Mouse (Mus musculus): ENCODE measurements at regions not wholly inside any gene's neighbourhood (a gene's known extent, or its start where the extent isn't known, plus 50 kb on each side); places are given as distances from the start of the nearest gene placed in this dataset.
A peak's percentile ranks its signal among the peaks of the same experiment; 100 is the strongest.

DNA sequence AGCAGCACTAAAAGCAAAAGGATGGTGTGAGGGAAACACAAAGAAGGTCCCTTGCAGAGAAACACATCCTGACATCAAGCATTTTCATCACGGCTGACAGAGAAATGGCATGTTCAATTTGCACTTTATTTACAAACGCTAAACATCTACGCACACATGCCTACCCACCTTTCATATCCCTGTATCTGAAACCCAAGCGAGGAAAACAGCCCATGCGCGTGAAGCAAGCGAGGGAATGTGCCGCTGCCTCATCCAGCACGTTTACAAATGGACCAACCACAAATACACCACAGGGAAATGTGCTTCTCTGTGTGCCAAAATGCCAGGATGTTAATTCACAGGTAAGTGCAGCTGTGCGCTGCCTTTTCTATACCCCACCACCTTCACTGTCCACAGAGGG lies 399.7 kb upstream of the Pou3f3 start:
- DNase-seq (ENCODE audit: low spot score) = no peak

DNA sequence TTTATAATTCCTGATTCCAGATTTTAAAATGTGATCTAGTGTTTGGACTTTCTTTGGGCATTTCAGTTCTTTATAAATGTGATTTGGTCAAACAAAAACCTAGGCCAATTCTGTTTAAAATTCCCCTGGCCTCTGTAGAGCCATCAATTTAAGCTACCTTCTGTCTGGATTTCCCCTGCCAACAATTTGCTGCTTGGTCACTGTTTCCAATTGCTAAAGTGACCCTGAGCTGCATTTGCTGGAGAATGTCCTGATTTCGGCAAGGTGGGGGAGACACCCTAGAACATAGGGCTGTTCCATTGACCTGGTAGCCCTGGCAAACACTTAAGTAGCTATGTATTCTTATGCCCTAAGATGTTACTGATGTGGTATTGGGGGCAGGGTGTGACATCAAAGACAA lies 386.3 kb upstream of the Pou3f3 start:
- no peak for DNase-seq (ENCODE audit: low spot score)

DNA sequence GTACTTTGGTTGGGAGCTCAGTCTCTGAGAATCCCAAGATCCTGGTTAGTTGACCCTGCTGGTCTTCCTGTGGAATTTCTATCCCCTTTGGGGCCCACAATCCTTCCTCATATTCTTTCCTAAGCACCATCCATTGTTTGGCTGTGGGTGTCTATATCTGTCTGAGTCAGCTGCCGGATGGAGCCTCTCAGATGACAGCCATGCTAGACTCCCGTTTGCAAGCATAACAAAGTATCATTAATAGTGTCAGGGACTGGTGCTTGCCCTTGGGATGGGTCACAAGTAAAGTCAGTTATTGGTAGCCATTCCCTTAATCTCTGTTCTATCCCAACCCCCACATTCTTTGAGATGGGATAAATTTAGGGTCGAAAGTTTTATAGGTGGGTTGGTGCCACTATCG lies 382.1 kb upstream of the Pou3f3 start:
- no peak for DNase-seq (ENCODE audit: low spot score)

DNA sequence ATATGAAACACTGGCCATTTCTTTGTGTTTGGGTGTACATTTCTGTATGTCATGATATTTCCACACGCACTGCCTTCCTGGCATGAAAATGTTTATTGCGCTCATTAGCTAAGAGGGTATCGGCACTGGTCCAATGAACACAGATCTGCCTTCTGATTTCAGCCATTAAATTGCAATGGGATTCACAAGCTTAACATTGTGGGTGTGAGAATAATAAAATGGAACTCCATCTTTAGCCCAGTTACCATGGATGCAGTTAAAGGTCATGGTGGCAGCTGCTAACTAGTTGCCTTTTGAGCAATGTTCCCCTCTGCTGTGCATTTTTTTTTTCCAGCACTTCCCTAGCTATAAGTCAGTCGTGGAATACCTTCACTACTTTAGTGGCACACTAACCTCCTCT lies 343.7 kb upstream of the Pou3f3 start:
- peak; percentile 15 for DNase-seq (ENCODE audit: low spot score)

DNA sequence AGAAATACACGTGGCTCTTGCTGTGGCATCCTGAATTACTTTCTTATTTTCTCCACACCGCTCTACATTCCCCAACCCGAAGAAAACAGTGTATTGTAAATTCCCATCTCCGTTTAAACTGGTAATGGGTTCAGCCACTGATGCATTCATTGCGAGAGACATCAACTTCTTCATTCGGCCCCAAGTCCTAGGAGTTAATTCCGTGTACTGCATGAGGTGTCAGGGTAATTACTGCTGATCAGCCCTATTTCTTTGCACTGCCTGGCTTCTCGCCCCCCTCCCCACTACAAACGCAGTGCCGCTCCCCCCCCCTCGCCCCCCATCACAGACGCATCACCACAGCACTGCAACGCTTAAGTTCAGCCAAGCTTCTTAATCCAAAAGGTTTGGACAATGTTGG lies 343.2 kb upstream of the Pou3f3 start:
- DNase-seq (ENCODE audit: low spot score) = no peak

DNA sequence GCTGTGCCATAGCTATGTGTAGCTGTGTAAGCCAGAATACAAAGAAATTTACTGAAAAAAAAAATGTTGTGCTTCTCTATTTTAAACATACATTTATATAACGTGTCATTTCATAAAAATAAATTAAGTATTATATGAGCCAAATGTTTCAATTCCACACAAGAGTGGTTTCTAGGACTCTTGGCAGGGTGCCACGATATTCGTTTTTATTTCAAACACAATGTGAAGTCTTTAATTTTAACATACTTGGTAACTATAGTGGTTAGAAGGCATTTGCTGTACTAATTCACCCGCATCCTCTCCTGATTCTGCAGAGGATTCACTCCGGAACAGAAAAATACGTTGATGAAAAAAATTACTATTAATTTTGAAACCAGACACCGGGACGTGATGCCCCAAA lies 342.5 kb upstream of the Pou3f3 start:
- DNase-seq (ENCODE audit: low spot score) = no peak

DNA sequence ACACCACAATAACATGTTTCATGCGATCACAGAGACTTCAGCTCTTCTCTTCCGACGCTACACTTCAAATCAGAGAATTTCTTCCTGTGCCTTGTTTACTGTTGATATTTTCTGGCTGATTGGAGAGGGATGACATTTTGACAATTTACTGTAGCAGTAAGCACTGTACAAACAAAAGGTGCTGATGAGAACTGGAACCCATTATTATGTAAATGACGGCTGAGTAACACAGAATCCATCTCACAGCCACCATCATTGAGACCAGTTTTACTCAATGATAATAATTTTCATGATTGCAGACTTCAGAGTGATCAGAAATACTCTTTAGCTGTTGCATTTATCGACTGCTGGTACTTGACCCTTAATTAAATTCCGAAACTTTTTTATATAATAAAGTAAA lies 341.5 kb upstream of the Pou3f3 start:
- no peak for DNase-seq (ENCODE audit: low spot score)

DNA sequence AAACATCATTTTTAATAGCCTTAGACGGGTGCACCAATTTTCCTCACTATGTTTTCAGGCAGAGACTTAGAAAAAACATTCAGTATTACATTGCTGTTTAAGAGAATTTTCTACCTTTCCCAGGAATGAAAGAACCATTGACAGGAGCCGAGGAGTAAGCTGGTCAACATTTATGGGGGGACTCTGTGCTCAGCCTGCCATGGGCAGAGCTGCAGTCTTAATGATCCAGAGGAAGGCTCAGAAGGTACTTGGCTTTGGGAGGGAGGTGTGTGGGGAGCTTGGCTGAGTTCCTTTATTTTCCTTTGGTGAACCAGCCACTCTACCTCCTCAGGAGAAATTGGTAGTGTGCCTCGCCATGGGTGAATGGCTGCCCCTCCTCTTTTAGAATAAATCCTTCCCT lies 333.1 kb upstream of the Pou3f3 start:
- no peak for DNase-seq (ENCODE audit: low spot score)

DNA sequence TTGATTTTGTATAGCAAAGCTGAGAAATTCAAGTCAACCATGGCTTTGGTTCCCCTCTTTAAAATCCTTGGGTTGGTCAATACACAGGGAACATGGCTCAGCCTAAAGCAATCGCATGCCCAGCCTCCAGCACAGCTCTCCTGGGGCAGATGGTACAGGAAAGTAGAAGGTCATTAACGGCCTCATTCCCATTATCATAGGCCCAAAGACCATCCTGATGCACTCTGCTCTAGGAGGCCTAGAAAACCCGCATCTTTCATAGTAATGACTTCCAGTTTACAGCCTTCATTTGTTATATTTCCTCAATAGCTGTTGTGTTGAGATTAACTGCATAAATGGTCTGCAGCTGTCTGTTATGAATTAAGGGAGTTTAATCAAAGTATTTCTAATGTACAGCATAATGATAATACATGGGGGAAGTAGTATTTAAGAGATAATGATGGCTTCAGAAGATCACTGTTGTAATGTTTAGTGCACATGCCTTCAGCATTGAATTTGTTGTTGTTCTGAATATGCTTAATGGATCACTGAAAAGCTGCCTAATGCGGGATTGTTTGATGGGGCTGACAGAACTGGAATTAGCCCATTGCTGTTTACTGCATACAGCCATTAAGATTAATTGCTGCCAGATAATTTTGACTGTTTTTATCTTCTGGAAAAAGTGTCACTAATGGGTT lies 329.8 kb upstream of the Pou3f3 start:
- no peak for DNase-seq (ENCODE audit: low spot score)

DNA sequence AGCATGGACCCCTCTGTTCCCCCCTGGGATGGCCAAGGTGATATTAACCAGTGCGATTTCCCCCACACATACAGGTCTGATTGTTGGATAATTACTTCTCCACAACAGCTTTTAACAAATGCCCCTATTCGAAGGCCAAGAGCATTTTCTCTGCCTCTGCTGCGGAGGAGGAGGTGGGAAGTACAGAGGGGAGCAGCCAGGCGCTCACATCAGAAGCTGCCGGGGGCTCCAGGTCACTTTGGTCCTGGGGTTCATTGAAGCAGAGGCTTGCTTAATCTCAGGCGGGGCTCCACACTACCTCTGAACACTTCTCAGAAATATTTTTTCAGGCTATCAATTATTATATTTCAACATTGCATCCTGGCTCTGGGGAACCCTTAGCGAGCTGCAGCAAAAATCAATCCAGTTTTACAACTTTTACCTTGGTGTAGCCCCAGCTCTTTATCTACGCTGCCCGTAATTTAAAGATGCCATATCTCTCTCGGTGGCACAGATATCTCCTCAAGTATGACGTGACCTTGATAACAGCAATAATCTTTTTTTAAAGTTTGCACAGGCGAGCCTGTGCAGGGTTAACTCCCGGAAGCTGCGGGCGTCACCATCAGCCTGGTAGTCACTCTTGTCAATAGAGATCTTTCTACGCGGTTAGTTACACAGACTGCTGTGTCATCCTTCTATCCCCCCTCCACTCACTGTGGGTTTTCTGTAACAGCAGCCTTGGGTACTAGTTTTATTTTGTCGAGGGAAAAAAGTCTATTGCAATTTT lies 307.5 kb upstream of the Pou3f3 start:
- DNase-seq (ENCODE audit: low spot score) = no peak

DNA sequence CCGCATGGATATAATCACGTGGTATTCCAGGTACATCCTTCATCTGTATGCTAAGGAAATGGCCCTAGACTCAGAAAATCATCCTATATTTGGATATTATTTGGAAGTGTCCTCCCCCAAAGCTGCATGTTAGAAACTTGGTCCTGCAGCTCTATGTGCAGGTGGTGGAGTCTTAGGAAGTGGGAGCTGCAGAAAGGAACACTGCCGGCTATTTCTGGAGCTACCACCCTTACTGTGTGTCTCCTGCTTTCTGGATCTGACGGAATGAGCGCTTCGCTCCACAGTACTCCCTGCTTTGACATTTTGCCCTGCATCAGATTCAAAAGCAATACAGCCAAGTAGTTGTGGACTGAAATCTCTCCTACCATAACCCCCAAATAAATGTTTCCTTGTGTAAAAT lies 306.8 kb upstream of the Pou3f3 start:
- DNase-seq (ENCODE audit: low spot score) = no peak

DNA sequence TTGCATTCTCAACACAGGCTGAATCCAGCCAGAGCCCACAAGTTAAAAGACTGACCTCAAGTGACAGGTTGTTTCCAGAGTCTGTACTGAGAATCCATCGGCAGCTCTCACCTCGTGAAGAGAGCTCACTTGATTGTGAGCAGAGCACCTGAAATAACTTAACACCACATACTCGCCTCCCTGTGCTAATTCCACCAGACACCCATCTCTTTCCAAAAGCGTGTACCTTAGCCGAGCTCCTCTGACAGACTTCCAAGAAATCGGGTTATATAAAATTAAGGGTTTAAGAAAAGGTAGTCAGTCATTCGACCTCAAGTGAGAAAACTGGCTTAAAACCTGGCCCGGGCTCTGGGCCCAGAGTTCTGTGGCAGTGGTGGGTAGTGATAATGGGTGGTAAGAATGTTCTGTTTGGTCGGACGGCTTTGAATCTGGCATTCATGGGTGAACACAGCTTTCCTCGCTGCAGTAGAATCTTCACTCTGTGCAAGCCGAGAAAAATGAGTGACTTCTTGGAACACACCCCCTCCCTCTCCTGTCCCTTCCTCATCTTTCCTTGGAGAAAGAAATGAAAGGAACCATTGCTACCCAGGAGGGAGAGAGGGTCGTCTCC lies 299.8 kb upstream of the Pou3f3 start:
- no peak for DNase-seq (ENCODE audit: low spot score)

DNA sequence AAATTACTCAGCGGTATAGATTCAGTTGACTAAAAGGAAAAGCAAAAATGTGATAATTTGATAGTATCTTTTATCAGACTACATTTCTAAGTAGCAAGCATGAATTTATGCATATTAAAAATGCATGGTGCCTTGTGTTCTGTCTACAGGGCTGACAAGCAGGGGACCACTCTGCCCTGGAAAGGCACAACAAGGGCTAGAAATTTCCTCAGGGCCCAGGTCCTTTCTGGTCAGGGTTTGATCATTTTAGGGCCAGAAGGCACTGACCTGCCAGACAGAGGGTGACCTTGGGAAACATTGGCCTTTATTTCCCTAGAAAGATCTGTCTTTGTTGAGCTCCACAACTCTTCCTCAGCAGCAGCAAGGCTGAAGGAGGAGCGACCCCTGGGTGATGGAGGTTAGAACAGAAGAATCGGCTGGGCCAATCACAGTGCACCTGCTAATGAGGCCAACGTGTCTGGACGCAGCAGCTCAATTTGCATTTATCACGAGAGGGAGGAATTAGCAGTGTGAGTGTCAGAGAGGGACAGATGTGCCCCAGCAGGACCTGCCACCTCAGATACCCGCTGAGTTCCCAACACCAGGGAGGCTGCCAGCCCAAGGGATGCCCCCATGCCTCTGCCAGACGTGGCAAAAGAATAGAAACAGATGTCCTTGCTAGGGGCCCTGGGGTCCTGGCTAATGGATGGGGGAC lies 297.0 kb upstream of the Pou3f3 start:
- DNase-seq (ENCODE audit: low spot score) = no peak

DNA sequence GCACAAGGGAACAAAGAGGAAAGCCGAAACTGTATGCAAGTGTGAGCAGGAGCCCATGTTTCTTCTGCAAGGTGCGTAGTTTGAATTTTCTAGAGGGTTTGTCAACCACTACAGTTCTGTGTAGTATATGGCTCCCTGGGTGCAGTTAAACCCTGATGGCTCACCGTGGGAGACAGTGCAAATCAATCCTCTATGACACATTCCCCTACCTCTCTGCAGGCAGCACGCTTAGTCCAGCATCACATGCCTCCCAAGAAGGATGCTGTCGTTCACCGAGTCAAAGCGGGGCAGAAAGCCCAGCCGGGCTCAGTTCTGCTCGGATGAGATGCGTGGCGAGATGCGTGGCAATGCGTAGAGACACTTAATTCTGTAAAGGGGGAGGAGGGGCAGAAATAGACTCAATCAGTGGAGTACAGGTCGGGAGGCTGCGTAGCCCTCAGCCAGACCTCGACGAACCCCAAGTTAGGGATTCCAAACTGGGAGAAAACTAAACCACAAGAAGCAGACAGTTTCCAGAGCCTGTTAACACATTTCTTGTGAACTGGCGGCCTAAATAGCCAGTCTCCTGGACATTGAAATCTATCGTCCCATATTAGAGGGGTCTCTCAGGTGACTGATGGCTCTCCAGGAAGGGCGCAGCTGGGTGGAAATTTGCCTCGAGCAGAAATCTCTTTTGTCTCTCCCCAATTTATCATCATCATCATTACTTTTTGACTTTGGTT lies 279.6 kb upstream of the Pou3f3 start:
- DNase-seq (ENCODE audit: low spot score) = no peak

DNA sequence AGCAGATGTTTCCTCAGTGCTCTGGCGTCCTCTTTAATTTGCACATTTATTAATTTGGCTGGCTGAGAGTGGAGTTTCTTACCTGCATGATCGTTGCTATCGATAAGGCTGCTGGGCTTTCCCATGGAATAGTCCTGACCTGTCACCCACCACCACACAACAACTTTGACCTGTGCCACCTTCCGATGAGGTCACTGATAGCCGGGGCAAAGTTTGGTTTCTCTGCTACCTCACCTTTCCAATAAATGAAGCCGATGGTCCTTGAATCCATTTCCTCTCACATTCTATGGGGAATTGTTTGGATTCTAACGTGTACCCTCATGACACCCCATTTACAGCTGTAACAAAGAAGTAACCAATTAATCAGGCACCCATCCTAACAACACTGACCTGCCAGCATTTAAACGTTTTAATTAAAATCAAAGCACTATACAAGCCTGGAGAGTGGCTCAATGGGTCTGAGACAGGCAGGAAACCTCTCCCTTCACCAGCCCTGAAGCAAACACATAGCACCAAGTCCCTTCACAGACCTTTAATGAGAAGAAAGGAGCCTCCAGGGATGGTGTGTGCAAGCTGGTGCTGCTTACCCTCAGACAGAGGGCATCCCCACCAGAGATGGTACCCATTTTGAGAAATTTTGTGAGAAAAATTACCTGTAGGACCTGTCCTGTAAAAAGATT lies 278.9 kb upstream of the Pou3f3 start:
- DNase-seq (ENCODE audit: low spot score) = no peak

DNA sequence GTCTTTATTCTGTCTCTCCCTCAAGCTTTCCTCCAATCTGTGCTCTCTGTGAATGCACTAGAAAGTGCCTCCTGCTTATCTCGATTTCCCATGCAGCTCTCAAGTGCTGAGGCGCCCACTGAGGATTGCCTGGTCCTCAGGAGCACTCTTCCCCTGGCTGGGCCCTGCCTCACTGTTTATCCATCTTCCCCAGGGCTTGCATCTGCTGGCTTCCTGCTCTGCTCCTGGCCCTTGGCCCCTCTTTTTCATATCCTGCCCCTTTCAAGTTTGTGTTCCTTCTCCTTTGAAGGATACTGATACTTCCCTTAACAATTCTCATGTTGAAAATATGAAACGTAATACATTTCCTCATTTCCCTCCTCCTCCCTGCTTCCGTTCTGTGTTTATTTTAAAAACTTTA lies 277.8 kb upstream of the Pou3f3 start:
- no peak for DNase-seq (ENCODE audit: low spot score)

DNA sequence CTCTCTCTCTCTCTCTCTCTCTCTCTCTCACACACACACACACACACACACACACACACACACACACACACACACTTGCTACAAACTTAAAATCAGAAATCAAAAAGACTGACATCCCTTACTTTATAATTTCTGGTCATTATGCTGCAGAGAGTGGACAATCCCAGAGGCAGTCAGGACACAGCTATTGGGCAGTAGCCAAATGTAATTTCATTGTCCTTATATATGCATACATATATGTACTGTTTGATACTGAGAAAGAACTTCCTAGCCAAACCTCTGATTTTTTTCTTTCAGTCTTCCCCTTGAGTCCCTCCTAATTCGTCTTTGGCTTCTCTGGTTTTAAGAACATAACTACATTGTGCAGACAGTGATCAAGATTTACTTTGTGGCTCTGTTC lies 277.3 kb upstream of the Pou3f3 start:
- no peak for DNase-seq (ENCODE audit: low spot score)

DNA sequence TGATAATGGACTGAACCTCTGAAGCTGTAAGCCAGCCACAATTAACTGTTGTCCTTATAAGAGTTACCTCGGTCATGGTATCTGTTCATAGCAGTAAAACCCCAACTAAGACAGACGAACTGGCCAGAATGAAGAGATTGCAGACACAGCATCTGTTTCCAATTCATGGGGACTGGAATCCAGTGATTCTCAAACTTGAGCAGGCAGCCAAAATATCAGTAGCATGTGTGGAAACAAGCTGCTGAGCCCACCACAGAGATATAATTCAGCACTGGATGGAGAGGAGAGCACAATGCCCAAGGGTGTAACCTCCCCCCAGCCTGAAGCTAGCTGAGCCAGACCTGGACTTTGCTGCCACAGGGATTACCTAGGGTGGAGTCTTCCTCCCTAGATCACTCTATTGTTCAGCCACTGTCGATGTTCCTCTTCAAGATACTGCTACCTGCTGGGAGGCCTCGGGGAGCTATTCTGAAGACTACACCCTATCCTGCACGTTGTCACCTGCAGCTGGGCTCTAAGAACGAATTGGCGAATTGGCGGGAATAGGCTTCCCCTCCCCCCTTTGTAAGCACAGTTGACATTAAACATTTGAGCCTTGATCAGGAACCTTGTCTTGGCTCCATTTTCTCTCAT lies 259.1 kb upstream of the Pou3f3 start:
- DNase-seq (ENCODE audit: low spot score) = no peak

DNA sequence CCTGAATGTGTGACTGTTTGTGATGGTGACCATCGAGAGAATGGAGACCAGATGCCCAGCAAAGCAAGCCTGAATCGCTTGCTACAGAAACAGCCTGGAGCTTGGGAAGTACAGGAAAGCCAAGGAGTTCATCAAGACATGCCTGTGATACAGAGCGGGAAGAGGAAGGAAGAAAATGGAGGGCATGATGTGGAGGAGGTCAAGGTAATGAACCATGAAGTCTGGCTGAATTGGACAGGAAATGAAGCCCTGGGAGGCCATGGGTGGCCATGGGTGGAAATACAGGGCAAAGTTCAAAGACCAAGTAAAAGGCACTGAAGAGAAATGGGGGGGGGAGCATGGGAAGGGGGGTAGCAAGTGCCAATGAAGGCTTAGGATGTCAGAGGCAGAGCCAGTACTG lies 227.2 kb upstream of the Pou3f3 start:
- no peak for DNase-seq (ENCODE audit: low spot score)

DNA sequence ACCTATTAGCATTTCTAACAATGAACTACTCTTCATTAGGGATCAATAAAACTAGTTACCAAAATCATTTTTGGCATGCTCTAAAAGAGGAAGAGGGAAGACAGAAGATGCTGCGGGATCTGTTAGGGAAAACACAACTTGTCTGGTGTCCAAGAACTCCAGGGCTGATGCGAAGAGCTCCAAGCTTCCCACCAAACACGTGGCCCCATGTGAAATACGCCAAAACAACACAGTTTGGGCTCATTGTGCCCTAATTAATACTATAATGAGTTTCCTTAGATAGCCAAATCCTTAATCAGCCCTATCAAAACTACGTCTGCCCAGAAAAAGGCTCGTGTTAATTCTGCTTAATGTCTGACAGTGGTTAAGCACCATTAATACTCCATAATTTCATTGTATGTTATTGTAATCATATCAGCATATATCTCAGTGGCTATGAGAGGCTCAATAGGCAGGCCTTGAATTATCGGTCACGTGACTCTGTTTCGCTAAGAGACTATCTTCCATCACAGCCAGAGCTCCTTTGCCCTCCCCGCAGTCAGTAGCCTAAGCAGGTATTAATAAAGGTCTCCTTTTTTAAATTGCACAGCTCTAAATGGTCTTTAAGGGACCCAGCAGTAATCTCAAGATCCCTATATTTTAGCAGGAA lies 223.6 kb upstream of the Pou3f3 start:
- DNase-seq (ENCODE audit: low spot score) = no peak

Measured in layer of hippocampus, adult 9-10 months (tissue).